ENCODE assay signal across 8 mouse cellular contexts in the genomic region with DNA sequence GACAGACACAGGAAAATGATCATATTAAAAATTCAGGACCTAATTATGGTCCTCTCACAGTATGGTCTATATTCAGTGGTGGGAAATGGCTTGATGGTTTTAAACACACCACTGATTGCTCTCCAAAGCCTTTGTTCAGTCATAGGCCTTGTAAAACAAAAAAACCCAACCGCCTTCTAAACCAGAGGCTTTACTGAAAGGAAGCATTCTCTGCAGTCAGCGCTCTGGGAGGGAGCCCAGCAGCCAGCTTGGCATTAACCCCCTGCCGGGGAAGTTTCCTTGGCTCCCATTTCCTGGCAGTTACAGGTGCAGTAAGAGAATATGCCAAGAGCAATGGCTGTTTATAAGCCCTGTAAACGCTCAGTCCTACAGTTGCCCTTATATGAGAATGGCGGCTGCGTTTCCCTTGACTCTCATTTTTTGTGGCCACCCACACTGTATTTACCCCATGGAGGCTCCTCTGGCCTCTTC.
DNase-seq lines count a peak whose midpoint lies in the region; ATAC-seq and TF ChIP-seq lines count a peak whose summit lies in the region.

No protein-coding gene starts in this region.

- DNase-seq in embryo, embryonic 10.5 days (ENCODE audit: low spot score), result peak; percentile 15
- no peak for DNase-seq in embryo, embryonic 9.5 days (ENCODE audit: extremely low spot score)
- DNase-seq in brain, embryonic 18.5 days (ENCODE audit: low read depth, low spot score), result peak; percentile 43
- peak; percentile 68 for DNase-seq in gastrocnemius, adult 2 months
- peak; percentile 35 to 56 for DNase-seq in left cerebral cortex, postnatal 14 days (ENCODE audit: low spot score in 2 of 2)
- peak; percentile 22 to 34 for DNase-seq in right cerebral cortex, postnatal 36 days (ENCODE audit: low spot score in 2 of 2)
- DNase-seq in kidney, postnatal 25 days, result no peak

- no peak for ATAC-seq in megakaryocyte progenitor cell, adult 5-6 weeks (replicated peaks; ENCODE audit: poor library complexity)

- intact Hi-C loops in gastrocnemius, adult 2 months (cut with DNase I), result no loop called here
- intact Hi-C loops in left cerebral cortex, postnatal 14 days (cut with DNase I), result no loop called here

- no peak for TF ChIP-seq CTCF in gastrocnemius, adult 2 months (IDR thresholded peaks at IDR 0.05)

- peak overlapping the region; percentile 29 for H3K4me3 ChIP-seq in gastrocnemius, adult 2 months

- H3K27ac ChIP-seq in gastrocnemius, adult 2 months, result peak overlapping the region; percentile 48; the same call in 1 of the 2 replicates

Comparison
In these comparisons a context has a peak if more than half of its experiments do, and no peak if none do; other contexts are left out.
1. DNase-seq: peak in embryo, embryonic 10.5 days (single experiment), brain, embryonic 18.5 days (single experiment), gastrocnemius, adult 2 months (single experiment), left cerebral cortex, postnatal 14 days (2 of 2) and right cerebral cortex, postnatal 36 days (2 of 2); none in embryo, embryonic 9.5 days (single experiment) and kidney, postnatal 25 days (0 of 2).